Mouse (Mus musculus) forebrain, embryonic 14.5 days (tissue): ENCODE measurements at regions not wholly inside any gene's neighbourhood (a gene's known extent, or its start where the extent isn't known, plus 50 kb on each side); places are given as distances from the start of the nearest gene placed in this dataset.

Experiments used
- ATAC-seq: fragments of 200-750 bp; cut with Nextera tagmentation; 2 replicates; pipeline ENCODE4 v1.8.0; 2017; ENCODE audit warnings: mild to moderate bottlenecking, moderate library complexity
- DNase-seq: peaks from one replicate; pipeline ENCODE4 v3.0.0-alpha.2; 2015; ENCODE audit warnings: low spot score
- H3K27ac ChIP-seq: fragments of 300-500 bp; sonication (generic); 2 replicates; pipeline ENCODE4 v1.5.1; 2014; ENCODE audit warnings: low read depth, mild to moderate bottlenecking, control low read depth, low read length, moderate library complexity
- H3K27me3 ChIP-seq: fragments of 300-500 bp; sonication (generic); replicated peaks from 2 replicates; pipeline ENCODE4 v1.6.1; 2014; ENCODE audit warnings: low read length, control low read depth, mixed read lengths; ENCODE audit not compliant: control insufficient read depth, insufficient read depth
- H3K36me3 ChIP-seq: fragments of 300-500 bp; sonication (generic); 2 replicates; pipeline ENCODE4 v1.6.1; 2014; ENCODE audit warnings: low read length, control low read depth; ENCODE audit not compliant: control insufficient read depth, insufficient read depth
- H3K4me1 ChIP-seq: fragments of 300-500 bp; sonication (generic); 2 replicates; pipeline ENCODE4 v1.6.1; 2014; ENCODE audit warnings: antibody characterized with exemption, low read length, control low read depth; ENCODE audit not compliant: control insufficient read depth, insufficient read depth
- H3K4me2 ChIP-seq: fragments of 300-500 bp; sonication (generic); 2 replicates; pipeline ENCODE4 v1.6.1; 2014; ENCODE audit warnings: mild to moderate bottlenecking, control low read depth, low read length
- H3K4me3 ChIP-seq: fragments of 300-500 bp; sonication (generic); 2 replicates; pipeline ENCODE4 v1.5.1; 2014; ENCODE audit warnings: low read depth, low read length, control low read depth
- H3K9ac ChIP-seq: fragments of 300-500 bp; sonication (generic); 2 replicates; pipeline ENCODE4 v1.6.1; 2014; ENCODE audit warnings: mild to moderate bottlenecking, low read length, control low read depth, moderate library complexity
- H3K9me3 ChIP-seq: fragments of 300-500 bp; sonication (generic); replicated peaks from 2 replicates; pipeline ENCODE4 v1.6.1; 2016; ENCODE audit warnings: low read length, control low read depth, mixed read lengths; ENCODE audit not compliant: control insufficient read depth
- WGBS: fragments of 180-500 bp; shearing (Covaris S2); extraction: QIAGEN DNeasy Blood & Tissue Kit; methylation state at CpG from one replicate; pipeline ENCODE4 v1.1.7; 2014; 5-methylcytosine and 5-hydroxymethylcytosine counted together

GRCm38 (mm10) chr12:12825842-12826241, 115.9 kb downstream of the Mycn start:
- H3K9ac ChIP-seq = no peak overlapping the region
- H3K27me3 ChIP-seq = no peaks in the 10 kb centered on the region
- no peak overlapping the region for H3K4me2 ChIP-seq
- no peaks in the 10 kb centered on the region for H3K9me3 ChIP-seq
- WGBS = 83% methylated on average over 5 of the region's 5 CpGs
- DNase-seq (no peak), ATAC-seq (no peak)
- no peak overlapping the region for H3K4me3 ChIP-seq
- peaks cover 11% of the 10 kb centered on the region; the same call in 1 of the 2 replicates for H3K4me1 ChIP-seq
- no peak overlapping the region for H3K27ac ChIP-seq
- no peaks in the 10 kb centered on the region for H3K36me3 ChIP-seq

GRCm38 (mm10) chr12:12821473-12821872, 120.2 kb downstream of the Mycn start:
- Histone ChIP-seq H3K9ac (no peak overlapping the region), H3K27ac (no peak overlapping the region), H3K4me2 (no peak overlapping the region), H3K4me1 (no peaks in the 10 kb centered on the region), H3K4me3 (no peak overlapping the region), H3K27me3 (no peaks in the 10 kb centered on the region), H3K36me3 (no peaks in the 10 kb centered on the region), H3K9me3 (no peaks in the 10 kb centered on the region)
- ATAC-seq (no peak), DNase-seq (no peak)
- WGBS = 73% methylated on average over 7 of the region's 7 CpGs

GRCm38 (mm10) chr12:12820668-12821351, 120.9 kb downstream of the Mycn start:
- Histone ChIP-seq H3K4me1 (no peaks in the 10 kb centered on the region), H3K4me3 (no peak overlapping the region), H3K9me3 (no peaks in the 10 kb centered on the region), H3K27ac (no peak overlapping the region), H3K4me2 (no peak overlapping the region), H3K36me3 (no peaks in the 10 kb centered on the region), H3K9ac (no peak overlapping the region), H3K27me3 (no peaks in the 10 kb centered on the region)
- 93% methylated on average over 2 of the region's 2 CpGs for WGBS
- ATAC-seq = no peak
- DNase-seq = no peak

- Histone ChIP-seq H3K9me3 (no peaks in the 10 kb centered on the region), H3K4me2 (no peak overlapping the region), H3K27ac (no peak overlapping the region), H3K27me3 (no peaks in the 10 kb centered on the region), H3K4me1 (no peaks in the 10 kb centered on the region), H3K4me3 (no peak overlapping the region), H3K36me3 (no peaks in the 10 kb centered on the region), H3K9ac (no peak overlapping the region)
- DNase-seq = no peak
- WGBS = 81% methylated on average over 5 of the region's 5 CpGs
- no peak for ATAC-seq
Measured at GRCm38 (mm10) chr12:12819746-12820145, 122.0 kb downstream of the Mycn start.

- WGBS = 68% methylated on average over 5 of the region's 5 CpGs
- Histone ChIP-seq H3K36me3 (no peaks in the 10 kb centered on the region), H3K4me3 (no peak overlapping the region), H3K27me3 (no peaks in the 10 kb centered on the region), H3K4me2 (no peak overlapping the region), H3K27ac (no peak overlapping the region), H3K4me1 (peaks cover 13% of the 10 kb centered on the region), H3K9me3 (no peaks in the 10 kb centered on the region), H3K9ac (no peak overlapping the region)
- ATAC-seq (no peak), DNase-seq (no peak)
Measured at GRCm38 (mm10) chr12:12814693-12815092, 127.0 kb downstream of the Mycn start.

- 62% methylated on average over 6 of the region's 6 CpGs for WGBS
- ATAC-seq (no peak), DNase-seq (no peak)
- Histone ChIP-seq H3K9ac (no peak overlapping the region), H3K4me1 (peaks cover 13% of the 10 kb centered on the region), H3K9me3 (no peaks in the 10 kb centered on the region), H3K4me2 (no peak overlapping the region), H3K27ac (no peak overlapping the region), H3K36me3 (no peaks in the 10 kb centered on the region), H3K27me3 (no peaks in the 10 kb centered on the region), H3K4me3 (no peak overlapping the region)
Measured at GRCm38 (mm10) chr12:12812873-12813272, 128.8 kb downstream of the Mycn start.

- no peak for DNase-seq
- 7% methylated on average over 7 of the region's 7 CpGs for WGBS
- Histone ChIP-seq H3K27me3 (no peaks in the 10 kb centered on the region), H3K36me3 (no peaks in the 10 kb centered on the region), H3K4me2 (peak overlapping the region; percentile 29; the same call in 1 of the 2 replicates), H3K9ac (peak overlapping the region; percentile 48; the same call in 1 of the 2 replicates), H3K27ac (peak overlapping the region; percentile 21; the same call in 1 of the 2 replicates), H3K4me1 (peaks cover 13% of the 10 kb centered on the region), H3K9me3 (no peaks in the 10 kb centered on the region), H3K4me3 (no peak overlapping the region)
- peak; percentile 27; the same call in 1 of the 2 replicates for ATAC-seq
Measured at GRCm38 (mm10) chr12:12810943-12811342, 130.8 kb downstream of the Mycn start.

GRCm38 (mm10) chr12:12810159-12810885, 131.4 kb downstream of the Mycn start:
- Histone ChIP-seq H3K36me3 (no peaks in the 10 kb centered on the region), H3K4me1 (peaks cover 13% of the 10 kb centered on the region), H3K4me3 (no peak overlapping the region), H3K27ac (peak overlapping the region; percentile 21), H3K9ac (peak overlapping the region; percentile 48; the same call in 1 of the 2 replicates), H3K27me3 (no peaks in the 10 kb centered on the region), H3K4me2 (peak overlapping the region; percentile 34; the same call in 1 of the 2 replicates), H3K9me3 (no peaks in the 10 kb centered on the region)
- WGBS = 2% methylated on average over 16 of the region's 16 CpGs
- DNase-seq = peak; percentile 76
- ATAC-seq = peak; percentile 79

GRCm38 (mm10) chr12:12808120-12808519, 133.6 kb downstream of the Mycn start:
- Histone ChIP-seq H3K27me3 (no peaks in the 10 kb centered on the region), H3K9me3 (no peaks in the 10 kb centered on the region), H3K27ac (no peak overlapping the region), H3K4me1 (peaks cover 13% of the 10 kb centered on the region), H3K9ac (no peak overlapping the region), H3K4me2 (no peak overlapping the region), H3K36me3 (no peaks in the 10 kb centered on the region), H3K4me3 (no peak overlapping the region)
- WGBS = 95% methylated on average over 5 of the region's 5 CpGs
- DNase-seq (no peak), ATAC-seq (no peak)
